Mouse (Mus musculus) right cerebral cortex, postnatal 25 days (tissue): ENCODE results near the gene Olfr307.
"Not testable (repeated sequence)": the region's sequence is repeated elsewhere in the genome, so short reads cannot be mapped to it uniquely, and the experiment has no call there.

Experiments used
- DNase-seq: peaks from one replicate; pipeline ENCODE4 v3.0.0; 2022

Olfr307 gene

DNA sequence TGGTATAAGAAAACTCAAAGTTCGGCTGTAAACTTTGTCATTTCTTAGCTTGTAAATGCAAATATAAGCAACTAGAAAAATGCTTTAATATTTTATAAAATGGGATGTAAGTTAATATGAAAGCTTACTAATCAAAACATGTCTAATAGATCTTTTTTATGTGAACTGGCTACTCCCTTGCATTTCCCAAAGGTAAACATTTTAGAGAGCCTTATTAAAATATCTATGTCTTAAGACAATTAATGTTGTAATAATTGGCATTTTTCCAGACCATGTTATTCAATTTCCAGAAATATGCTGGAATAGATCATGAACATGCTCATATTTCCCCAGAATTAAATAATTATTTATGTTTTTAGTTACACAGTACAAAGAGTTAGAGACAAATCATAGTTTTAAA lies at the start of gene Olfr307:
TSS of gene Olfr307 (minus strand) at position 101 of the 400 bp plus-strand sequence.
- DNase-seq, result no peak

- DNase-seq, result no peak
Measured at GRCm38 (mm10) chr7:86386558-86386957, 49.2 kb upstream of the Olfr307 start, which contains the start of gene Olfr304. Gene Olfr304, minus strand, starts transcription at chr7:86386658.

GRCm38 (mm10) chr7:86385769-86386168 lies 48.4 kb upstream of the Olfr307 start:
- DNase-seq, result no peak

DNA sequence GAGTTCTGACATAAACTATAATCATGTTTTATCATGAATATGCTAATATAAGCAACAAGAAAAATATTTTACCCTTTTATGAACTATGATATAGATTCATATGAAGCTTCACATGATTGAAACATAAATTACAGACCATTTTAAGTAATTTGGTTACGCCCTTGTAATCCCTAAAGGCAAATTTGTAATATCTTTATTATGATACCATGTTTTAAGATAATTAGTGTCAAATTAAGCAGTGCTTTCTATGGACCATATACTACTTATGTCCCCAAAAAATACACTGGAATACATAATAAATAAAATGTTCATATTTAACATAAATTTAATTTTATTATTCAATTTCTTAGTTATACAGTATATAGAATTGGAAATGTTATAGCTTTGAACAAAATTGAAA lies 29.4 kb upstream of the Olfr307 start, which contains the start of gene Olfr305:
TSS of gene Olfr305 (minus strand) at position 101 of the 400 bp plus-strand sequence.
- no peak for DNase-seq

- not testable (repeated sequence) for DNase-seq
Measured at GRCm38 (mm10) chr7:86346296-86346695, 8.9 kb upstream of the Olfr307 start.

DNA sequence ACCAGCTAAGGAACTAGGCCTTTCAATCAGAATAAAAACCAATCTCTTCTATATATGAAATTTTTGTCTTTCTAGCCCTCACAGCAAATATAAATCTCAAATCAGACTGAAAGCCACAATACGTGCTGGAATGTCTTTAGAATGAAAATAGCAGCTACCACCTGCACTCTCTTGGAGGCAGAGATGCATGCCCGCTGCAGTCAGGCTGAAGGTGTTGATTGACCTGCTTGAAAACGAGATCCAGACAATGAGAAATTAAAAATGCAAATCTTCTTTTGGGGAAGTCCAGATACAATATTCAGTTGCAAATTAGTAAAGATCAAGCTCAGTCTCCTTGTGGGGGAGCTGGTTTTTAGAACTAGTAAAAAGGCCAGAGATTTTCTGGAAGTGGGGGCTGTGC lies 6.9 kb upstream of the Olfr307 start:
- no peak for DNase-seq

DNA sequence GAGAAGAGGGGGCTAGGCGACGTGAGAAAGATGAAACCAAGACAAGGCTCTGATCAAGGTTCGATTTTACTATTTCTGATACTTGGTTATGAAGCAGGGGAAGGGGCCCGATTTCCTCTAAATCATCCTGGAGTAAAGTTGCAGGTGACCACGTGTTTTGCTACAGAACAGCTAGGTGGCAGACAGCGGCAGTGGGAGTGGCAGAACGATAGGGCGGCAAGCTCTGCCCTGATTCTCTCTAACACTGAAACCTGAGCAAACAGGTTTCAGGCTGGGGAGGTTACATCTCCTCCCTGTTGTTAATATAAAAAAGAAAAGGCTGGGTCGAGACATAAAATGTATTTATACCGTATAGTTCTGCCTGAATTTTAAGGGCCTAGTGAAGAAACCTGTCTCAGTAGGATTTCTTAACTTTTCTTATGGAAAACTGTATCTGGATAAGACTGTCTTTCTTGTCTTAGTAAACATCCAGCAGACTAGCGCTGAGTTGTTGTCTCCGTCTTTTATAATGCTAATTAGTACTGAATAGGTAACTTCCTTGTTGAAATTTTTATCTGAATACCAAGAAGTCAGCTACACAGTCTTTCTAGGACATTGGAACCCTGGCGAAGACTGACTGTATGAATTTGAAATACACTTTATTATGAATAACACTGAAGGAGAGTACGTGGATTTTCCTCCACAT lies 5.6 kb upstream of the Olfr307 start:
- DNase-seq, result no peak

- DNase-seq, result no peak
Measured at GRCm38 (mm10) chr7:86325530-86325929, 11.9 kb downstream of the Olfr307 start, which contains the start of gene Olfr308. Gene Olfr308, minus strand, starts transcription at chr7:86325630.

- DNase-seq, result no peak
Measured at GRCm38 (mm10) chr7:86321323-86321722, 16.1 kb downstream of the Olfr307 start.

DNA sequence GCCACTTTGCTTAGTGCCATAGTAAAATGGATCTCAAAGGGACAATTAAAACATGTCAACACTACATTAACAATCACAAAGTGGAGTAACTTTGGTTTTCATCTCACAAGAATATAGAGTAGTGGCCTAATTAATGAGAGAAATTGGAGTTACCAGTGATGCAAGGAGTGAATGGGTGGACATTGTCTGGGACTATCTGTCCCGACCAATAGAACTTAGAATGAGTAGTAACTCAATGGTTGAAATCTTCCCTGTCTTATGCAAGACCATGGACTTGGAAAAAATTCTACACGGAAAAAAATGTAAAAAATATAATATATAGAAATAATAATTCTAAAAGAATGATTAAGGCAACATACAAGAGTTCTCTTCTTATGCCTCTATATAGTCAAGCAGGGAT lies 23.8 kb downstream of the Olfr307 start, which contains the start of gene Olfr309:
TSS of gene Olfr309 (minus strand) at position 101 of the 400 bp plus-strand sequence.
- DNase-seq, result no peak
